Mouse (Mus musculus) forebrain, embryonic 11.5 days (tissue): ENCODE data around the gene Ucp3. TPM values are rescaled to one million over a fixed set of nuclear protein-coding genes. Genes with fewer than 3 reads are reported as not detected.

Experiments used
- ATAC-seq: fragments of 200-750 bp; cut with Nextera tagmentation; replicated peaks from 2 replicates; pipeline ENCODE4 v1.8.0; 2017; ENCODE audit warnings: moderate TSS enrichment; ENCODE audit not compliant: low FRiP score
- DNase-seq: peaks from one replicate; pipeline ENCODE4 v3.0.0-alpha.2; 2017; ENCODE audit warnings: low spot score
- H3K27ac ChIP-seq: fragments of 300-500 bp; sonication (generic); 2 replicates; pipeline ENCODE4 v1.5.1; 2014; ENCODE audit warnings: low read depth, low read length
- H3K27me3 ChIP-seq: fragments of 300-500 bp; sonication (generic); 2 replicates; pipeline ENCODE4 v1.6.1; 2014; ENCODE audit warnings: mild to moderate bottlenecking, low read length, mixed read lengths; ENCODE audit not compliant: control insufficient read depth, insufficient read depth
- H3K36me3 ChIP-seq: fragments of 300-500 bp; sonication (generic); 2 replicates; pipeline ENCODE4 v1.6.1; 2014; ENCODE audit warnings: mild to moderate bottlenecking, low read length, moderate library complexity, mixed read lengths; ENCODE audit not compliant: control insufficient read depth, insufficient read depth
- H3K4me1 ChIP-seq: fragments of 300-500 bp; sonication (generic); replicated peaks from 2 replicates; pipeline ENCODE4 v1.6.1; 2014; ENCODE audit warnings: low read length, mixed read lengths; ENCODE audit not compliant: control insufficient read depth, insufficient read depth
- H3K4me2 ChIP-seq: fragments of 300-500 bp; sonication (generic); 2 replicates; pipeline ENCODE4 v1.6.1; 2014; ENCODE audit warnings: low read depth, mild to moderate bottlenecking, low read length, moderate library complexity, mixed read lengths; ENCODE audit not compliant: severe bottlenecking
- H3K4me3 ChIP-seq: fragments of 300-500 bp; sonication (generic); 2 replicates; pipeline ENCODE4 v1.5.1; 2014; ENCODE audit warnings: low read depth, low read length
- H3K9ac ChIP-seq: fragments of 300-500 bp; sonication (generic); 2 replicates; pipeline ENCODE4 v1.6.1; 2014; ENCODE audit warnings: low read length
- H3K9me3 ChIP-seq: fragments of 300-500 bp; sonication (generic); 2 replicates; pipeline ENCODE4 v1.6.1; 2016; ENCODE audit warnings: low read length, mixed read lengths; ENCODE audit not compliant: control insufficient read depth
- WGBS: fragments of 180-500 bp; shearing (Covaris S2); extraction: QIAGEN DNeasy Blood & Tissue Kit; methylation state at CpG from one replicate; pipeline ENCODE4 v1.1.7; 2014; 5-methylcytosine and 5-hydroxymethylcytosine counted together
- polyA plus RNA-seq: library from polyadenylated mRNA; unstranded; fragments of >200 nt; fragmentation: Nextera tagmentation; extraction: Ambion mirVana; gene quantifications from 2 replicates; pipeline ENCODE4 v1.2.1, GENCODE M21; 2014

Gene Ucp3
- polyA plus RNA-seq, 1 experiment from 2014 or later, result not detected

GRCm38 (mm10) chr7:100508670-100509069 lies 35.9 kb downstream of the Ucp3 start:
- Histone ChIP-seq H3K4me1 (no peaks in the 10 kb centered on the region), H3K9me3 (no peaks in the 10 kb centered on the region), H3K36me3 (no peaks in the 10 kb centered on the region), H3K4me3 (no peak overlapping the region), H3K4me2 (no peak overlapping the region), H3K9ac (no peak overlapping the region), H3K27me3 (0 out of 2 replicates have a peak, but pooled peaks cover 2% of the 10 kb centered on the region), H3K27ac (no peak overlapping the region)
- no peak for ATAC-seq
- DNase-seq, result no peak
- WGBS, result 77% methylated on average over 3 of the region's 3 CpGs

DNA sequence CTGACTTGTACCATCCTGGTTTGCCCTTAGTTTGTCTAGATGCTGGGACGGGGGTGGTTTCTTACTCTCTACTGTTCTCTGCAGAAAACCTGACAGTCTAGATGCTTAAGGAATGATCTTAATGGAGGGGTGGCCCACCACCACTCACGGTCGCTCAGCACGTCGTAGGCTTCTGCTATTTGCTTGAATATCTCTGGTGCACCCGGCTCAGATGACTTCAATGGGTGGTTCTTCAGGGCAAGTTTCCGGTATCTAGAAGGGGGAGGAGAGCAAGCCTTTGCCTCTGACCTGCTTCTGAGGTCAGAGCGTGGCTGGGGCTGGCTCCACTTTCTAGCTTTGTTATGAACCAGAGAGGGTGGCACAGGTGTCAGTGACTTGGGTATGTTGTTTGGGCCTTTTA lies 38.8 kb downstream of the Ucp3 start:
- no peaks in the 10 kb centered on the region for H3K9me3 ChIP-seq
- H3K4me2 ChIP-seq, result no peak overlapping the region
- ATAC-seq (no peak), DNase-seq (no peak)
- no peaks in the 10 kb centered on the region for H3K36me3 ChIP-seq
- no peaks in the 10 kb centered on the region for H3K4me1 ChIP-seq
- WGBS, result 90% methylated on average over 8 of the region's 8 CpGs
- no peak overlapping the region for H3K9ac ChIP-seq
- no peak overlapping the region for H3K27ac ChIP-seq
- 0 out of 2 replicates have a peak, but pooled peaks cover 2% of the 10 kb centered on the region for H3K27me3 ChIP-seq
- no peak overlapping the region for H3K4me3 ChIP-seq

- 0 out of 2 replicates have a peak within 1 kb of the TSS, but pooled peaks have one; percentile 8 for H3K4me2 ChIP-seq
- no peaks in the 10 kb centered on the region for H3K4me1 ChIP-seq
- H3K9me3 ChIP-seq, result no peaks in the 10 kb centered on the region
- H3K4me3 ChIP-seq, result no peak within 1 kb of the TSS
- H3K9ac ChIP-seq, result no peak within 1 kb of the TSS
- H3K27me3 ChIP-seq, result 0 out of 2 replicates have a peak, but pooled peaks cover 2% of the 10 kb centered on the region
- no peak for ATAC-seq
- no peak for DNase-seq
- 51% methylated on average over 11 of the region's 11 CpGs for WGBS
- H3K27ac ChIP-seq, result no peak within 1 kb of the TSS
- H3K36me3 ChIP-seq, result no peaks in the 10 kb centered on the region
Observed at GRCm38 (mm10) chr7:100514573-100514972, 41.8 kb downstream of the Ucp3 start, which contains the start of gene Dnajb13. Gene Dnajb13, minus strand, starts transcription at chr7:100514960.

DNA sequence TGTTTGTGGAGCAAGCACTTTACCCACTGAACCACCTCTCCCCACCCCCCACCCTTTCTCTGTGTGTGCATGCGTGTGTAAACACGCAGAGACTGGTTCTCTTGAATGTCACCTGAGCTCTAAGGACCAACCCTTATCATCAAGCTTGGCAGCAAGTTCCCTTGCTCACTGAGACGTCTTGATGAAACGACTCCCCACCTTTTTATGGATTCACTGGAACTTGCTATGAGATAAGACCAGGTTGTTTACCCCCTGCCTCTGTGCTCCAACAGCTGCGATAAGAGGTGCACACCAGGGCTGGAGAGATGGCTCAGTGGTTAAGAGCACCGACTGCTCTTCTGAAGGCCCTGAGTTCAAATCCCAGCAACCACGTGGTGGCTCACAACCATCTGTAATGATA lies 47.4 kb downstream of the Ucp3 start:
- no peak overlapping the region for H3K4me3 ChIP-seq
- no peak for DNase-seq
- ATAC-seq, result no peak
- H3K4me2 ChIP-seq, result no peak overlapping the region
- H3K36me3 ChIP-seq, result no peaks in the 10 kb centered on the region
- H3K9me3 ChIP-seq, result no peaks in the 10 kb centered on the region
- no peak overlapping the region for H3K27ac ChIP-seq
- WGBS, result 64% methylated on average over 7 of the region's 7 CpGs
- H3K9ac ChIP-seq, result no peak overlapping the region
- H3K4me1 ChIP-seq, result no peaks in the 10 kb centered on the region
- H3K27me3 ChIP-seq, result no peaks in the 10 kb centered on the region

- WGBS, result 26% methylated on average over 10 of the region's 10 CpGs
- ATAC-seq (peak; percentile 18; the same call in 1 of the 2 replicates), DNase-seq (peak; percentile 94)
- no peaks in the 10 kb centered on the region for H3K36me3 ChIP-seq
- no peaks in the 10 kb centered on the region for H3K4me1 ChIP-seq
- H3K4me2 ChIP-seq, result no peak overlapping the region
- no peaks in the 10 kb centered on the region for H3K9me3 ChIP-seq
- H3K27ac ChIP-seq, result no peak overlapping the region
- no peak overlapping the region for H3K4me3 ChIP-seq
- no peak overlapping the region for H3K9ac ChIP-seq
- H3K27me3 ChIP-seq, result no peaks in the 10 kb centered on the region
Observed at GRCm38 (mm10) chr7:100520663-100521285, 48.0 kb downstream of the Ucp3 start.

DNA sequence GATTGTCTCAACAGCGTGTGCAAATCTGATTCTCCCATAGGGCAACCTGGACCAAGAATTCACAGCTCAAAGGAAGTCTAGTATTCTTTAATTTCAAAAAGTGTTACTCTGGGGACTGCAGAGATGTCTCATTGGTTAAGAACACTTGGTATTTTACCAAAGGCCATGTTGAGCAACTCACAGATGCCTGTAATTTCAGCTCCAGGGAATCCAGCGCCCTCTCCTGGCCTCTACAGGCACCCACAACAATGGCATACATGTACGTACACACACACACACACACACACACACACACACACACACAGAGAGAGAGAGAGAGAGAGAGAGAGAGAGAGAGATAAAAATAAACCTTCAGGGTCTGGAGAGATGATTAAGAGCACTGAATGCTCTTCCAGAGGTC lies 49.4 kb downstream of the Ucp3 start:
- Histone ChIP-seq H3K4me1 (no peaks in the 10 kb centered on the region), H3K27me3 (no peaks in the 10 kb centered on the region), H3K27ac (no peak overlapping the region), H3K4me2 (no peak overlapping the region), H3K4me3 (no peak overlapping the region), H3K9me3 (no peaks in the 10 kb centered on the region), H3K9ac (no peak overlapping the region), H3K36me3 (no peaks in the 10 kb centered on the region)
- no peak for ATAC-seq
- no peak for DNase-seq
- 74% methylated on average over 3 of the region's 3 CpGs for WGBS

DNA sequence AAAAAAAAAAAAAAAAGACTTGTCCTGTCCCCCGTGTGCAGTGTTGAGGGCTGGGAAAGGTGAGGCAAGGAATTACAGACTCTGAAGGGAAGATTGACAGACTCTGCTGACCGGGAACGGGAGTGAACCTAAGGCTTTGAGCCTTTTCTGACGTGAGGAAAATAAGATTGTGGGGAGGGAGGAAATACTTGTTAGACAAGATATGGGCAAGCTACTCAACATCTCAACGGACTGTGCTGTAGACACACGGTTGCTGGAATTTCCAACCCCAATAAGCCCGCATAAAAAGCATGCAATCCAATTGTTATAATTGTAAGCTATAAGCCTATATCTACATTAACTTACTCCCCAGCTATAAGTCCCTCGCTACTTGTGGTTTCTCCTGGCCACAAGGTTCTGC lies 51.9 kb downstream of the Ucp3 start:
- no peak for DNase-seq
- WGBS, result 79% methylated on average over 8 of the region's 8 CpGs

DNA sequence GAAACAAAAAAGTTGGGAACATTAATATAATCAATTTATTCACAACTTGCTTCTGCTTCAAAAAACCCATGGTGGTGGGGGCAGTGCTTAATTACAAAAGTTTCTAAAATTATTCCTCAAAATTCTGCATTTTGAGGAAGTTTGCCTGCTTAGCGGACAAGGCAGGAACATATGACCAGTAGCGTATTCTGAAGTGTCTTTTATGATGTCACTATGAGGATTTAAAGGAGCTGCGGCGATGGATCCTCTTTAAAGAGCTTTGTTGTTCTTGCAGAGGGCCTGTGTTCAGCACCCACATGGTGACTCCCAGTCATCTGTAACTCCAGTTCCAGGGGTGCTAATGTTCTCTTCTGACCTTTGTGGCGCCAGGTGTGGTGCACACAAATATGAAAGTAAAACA lies 58.0 kb downstream of the Ucp3 start:
- 94% methylated on average over 5 of the region's 5 CpGs for WGBS

More for the DNA sequence above, 51.9 kb downstream of the Ucp3 start:
- no peak for ATAC-seq
- no peak overlapping the region for H3K4me3 ChIP-seq
- H3K9ac ChIP-seq, result no peak overlapping the region
- H3K27ac ChIP-seq, result no peak overlapping the region
- no peaks in the 10 kb centered on the region for H3K36me3 ChIP-seq
- no peaks in the 10 kb centered on the region for H3K4me1 ChIP-seq
- H3K27me3 ChIP-seq, result no peaks in the 10 kb centered on the region
- no peak overlapping the region for H3K4me2 ChIP-seq
- H3K9me3 ChIP-seq, result no peaks in the 10 kb centered on the region

DNA sequence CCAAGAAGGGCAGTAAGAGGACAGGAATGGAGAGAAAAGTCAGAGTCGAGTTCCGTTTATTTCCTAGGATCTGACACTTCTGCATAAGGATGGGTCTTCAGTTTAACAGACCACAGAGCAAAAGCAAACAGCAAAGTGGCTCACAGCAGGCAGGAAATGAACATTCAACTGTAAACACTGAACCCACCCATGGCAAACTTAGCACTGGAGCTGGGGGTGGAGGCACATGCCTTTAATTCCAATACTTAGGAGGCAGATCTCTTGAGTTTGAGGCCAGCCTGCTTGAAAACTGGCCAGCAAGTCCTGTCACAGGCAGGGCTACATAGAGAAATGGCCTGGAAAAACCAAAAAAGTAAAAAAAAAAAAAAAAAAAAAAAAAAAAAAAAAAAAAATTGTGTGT lies 60.7 kb downstream of the Ucp3 start:
- Histone ChIP-seq H3K4me3 (no peak overlapping the region), H3K9me3 (no peaks in the 10 kb centered on the region), H3K4me1 (no peaks in the 10 kb centered on the region), H3K9ac (no peak overlapping the region), H3K4me2 (no peak overlapping the region), H3K36me3 (no peaks in the 10 kb centered on the region), H3K27me3 (no peaks in the 10 kb centered on the region), H3K27ac (no peak overlapping the region)
- ATAC-seq (no peak), DNase-seq (no peak)
- 83% methylated on average over 2 of the region's 2 CpGs for WGBS

More for the DNA sequence above, 58.0 kb downstream of the Ucp3 start:
- H3K4me3 ChIP-seq, result no peak overlapping the region
- no peak overlapping the region for H3K4me2 ChIP-seq
- ATAC-seq (no peak), DNase-seq (no peak)
- no peak overlapping the region for H3K9ac ChIP-seq
- H3K4me1 ChIP-seq, result no peaks in the 10 kb centered on the region
- H3K36me3 ChIP-seq, result no peaks in the 10 kb centered on the region
- H3K27ac ChIP-seq, result no peak overlapping the region
- H3K9me3 ChIP-seq, result no peaks in the 10 kb centered on the region
- H3K27me3 ChIP-seq, result no peaks in the 10 kb centered on the region
